Mouse (Mus musculus): Measurements from ENCODE around the gene Rc3h1.

GRCm38 (mm10) chr1:160933896-160934482 lies 27.8 kb downstream of the Rc3h1 start:
- TF ChIP-seq CTCF (IDR thresholded peaks at IDR 0.05; ENCODE audit: extremely low read depth, insufficient read length, insufficient replicate concordance, low read depth, low read length), result no peak
- no peak for TF ChIP-seq POLR2A (IDR thresholded peaks at IDR 0.05; ENCODE audit: low read depth, low read length)
